Mouse (Mus musculus): Measurements from ENCODE around the gene Slc25a54.

Slc25a54 gene

DNA sequence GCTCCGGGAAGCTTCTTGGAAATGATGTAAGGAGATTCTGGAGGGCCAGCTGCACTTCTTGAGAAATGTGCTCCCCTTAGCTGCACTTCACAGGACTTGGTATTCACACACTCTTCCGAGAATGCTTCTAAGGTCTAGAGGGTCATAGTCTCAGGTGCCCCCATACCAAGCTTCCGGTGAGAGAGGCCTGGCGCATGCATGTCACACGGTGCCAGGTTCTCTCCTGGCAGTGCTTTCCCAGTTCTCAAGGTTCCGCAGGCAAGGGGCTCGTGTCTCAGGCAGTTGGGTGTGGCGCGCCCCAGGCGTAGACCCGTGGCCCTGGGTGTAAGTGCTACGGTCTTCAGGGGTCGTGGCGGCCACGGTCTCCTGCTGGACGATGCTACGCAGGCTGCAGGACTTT lies at the start of gene Slc25a54:
Slc25a54 (plus strand) TSS at position 301 of the 400 bp plus-strand sequence.
- in situ Hi-C loops (cut with MboI), result no loop called here

DNA sequence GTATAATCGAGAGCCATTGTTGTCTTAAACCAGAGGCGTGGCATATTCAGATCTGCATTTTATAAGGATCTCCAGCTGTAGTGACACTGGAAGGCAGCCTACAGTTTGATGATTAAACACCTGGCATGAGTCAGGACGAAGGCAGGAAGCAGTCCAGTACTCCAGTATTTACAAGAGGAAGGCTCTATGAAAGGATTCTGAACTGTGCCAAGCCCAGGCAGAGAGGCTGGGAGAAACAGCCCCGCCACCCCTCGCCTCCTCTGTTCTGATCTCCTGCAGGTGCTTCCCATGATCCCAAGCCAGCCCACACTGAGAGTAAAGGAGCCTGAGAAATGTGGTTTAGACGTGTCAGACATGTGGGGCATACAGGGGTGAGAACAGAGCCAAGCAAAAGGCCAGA lies 49.5 kb upstream of the Slc25a54 start:
- in situ Hi-C loops (cut with MboI), result no loop called here

DNA sequence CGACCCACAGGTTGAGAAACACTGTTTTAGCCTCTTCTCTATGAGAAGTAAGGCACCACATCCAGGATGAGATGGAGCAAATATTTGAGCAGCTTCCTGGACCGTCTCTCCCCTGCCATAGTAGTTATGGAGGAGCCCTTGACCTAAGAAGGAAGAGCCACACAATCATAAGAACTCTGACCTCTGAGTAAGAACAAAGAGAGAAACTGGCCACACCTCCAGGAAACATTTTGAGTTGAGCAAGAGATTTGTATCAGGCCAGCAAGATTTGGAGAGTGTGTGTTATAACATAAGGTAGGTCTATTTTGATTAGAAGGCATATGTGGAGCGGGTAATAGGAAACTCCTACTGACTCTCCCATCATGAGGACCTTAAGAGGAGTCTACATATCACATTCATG lies 48.6 kb upstream of the Slc25a54 start:
- in situ Hi-C loops (cut with MboI), result no loop called here

DNA sequence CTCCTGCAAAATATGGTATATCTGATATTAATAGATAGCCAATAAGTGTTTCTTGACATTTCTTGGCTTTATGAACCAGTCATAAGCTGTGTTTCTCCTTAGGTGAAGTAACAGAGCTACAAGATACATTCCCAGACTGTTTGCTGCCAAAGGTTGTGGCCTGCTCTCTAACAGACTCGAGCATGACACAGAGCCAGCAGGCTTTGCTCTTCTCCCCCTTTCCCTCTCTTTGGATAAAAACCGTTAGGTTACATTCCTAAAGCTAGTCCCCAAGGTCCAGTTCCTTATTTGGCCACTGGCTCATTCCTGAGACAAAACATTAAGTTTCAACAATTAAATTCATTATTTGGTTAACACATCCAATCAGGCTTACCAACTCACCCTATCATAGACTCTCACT lies 48.0 kb upstream of the Slc25a54 start:
- in situ Hi-C loops (cut with MboI), result no loop called here

DNA sequence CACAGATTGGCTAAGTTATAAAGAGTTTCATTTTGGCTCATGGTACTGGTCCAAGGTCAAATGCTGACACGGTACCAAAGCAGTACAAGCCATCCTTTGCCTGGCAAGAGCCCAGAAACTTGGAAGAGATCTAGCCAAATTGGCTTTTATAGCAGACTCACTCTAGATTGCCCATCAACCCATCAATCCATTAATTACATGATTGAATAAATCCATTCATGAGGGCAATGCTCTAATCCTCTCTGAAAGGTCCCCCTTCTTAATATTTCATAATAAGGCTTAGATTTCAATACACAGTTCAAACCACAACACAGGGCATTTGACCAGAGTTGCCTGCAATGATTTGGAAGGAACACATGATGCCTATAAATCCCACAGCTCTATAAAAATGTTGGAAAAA lies 45.9 kb upstream of the Slc25a54 start:
- in situ Hi-C loops (cut with MboI), result no loop called here

DNA sequence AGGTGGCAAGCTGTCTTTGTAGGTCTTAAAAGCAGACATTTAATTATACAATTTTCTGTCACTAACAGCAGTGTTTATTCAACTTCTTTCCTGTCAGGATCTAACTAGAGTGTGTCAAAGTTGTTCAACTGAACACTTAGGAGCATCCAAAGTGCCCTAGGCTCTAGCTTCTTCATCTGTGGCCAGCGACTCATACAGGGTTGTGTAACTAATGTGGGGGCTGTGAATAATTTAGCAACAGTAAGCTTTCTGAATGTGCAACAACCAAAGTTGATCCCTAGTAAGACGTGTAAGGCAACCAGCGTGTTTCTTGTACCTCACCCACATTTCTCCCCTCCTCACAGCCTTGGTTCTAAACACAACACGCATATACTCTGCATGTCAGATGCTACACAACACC lies 39.4 kb upstream of the Slc25a54 start:
- in situ Hi-C loops (cut with MboI), result no loop called here

DNA sequence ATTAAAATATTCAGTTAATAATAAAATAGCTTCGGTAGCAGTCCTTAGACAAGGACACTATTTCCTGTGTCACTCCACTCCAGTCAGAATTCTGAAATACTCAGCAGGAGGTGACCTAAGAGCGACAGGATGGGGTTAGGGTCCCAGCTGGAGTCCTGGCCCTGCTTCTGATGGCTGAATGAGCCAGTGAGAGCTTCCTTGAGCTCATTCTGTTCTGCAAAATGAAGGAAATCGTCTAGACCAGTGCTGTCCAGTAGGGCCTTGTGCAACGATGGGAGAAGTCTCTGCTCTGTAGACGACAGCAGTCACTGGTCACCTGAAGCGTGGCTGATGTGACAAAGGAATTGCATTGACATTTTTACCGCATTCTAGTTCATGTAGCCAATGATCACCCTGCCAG lies 36.9 kb upstream of the Slc25a54 start:
- in situ Hi-C loops (cut with MboI), result no loop called here

DNA sequence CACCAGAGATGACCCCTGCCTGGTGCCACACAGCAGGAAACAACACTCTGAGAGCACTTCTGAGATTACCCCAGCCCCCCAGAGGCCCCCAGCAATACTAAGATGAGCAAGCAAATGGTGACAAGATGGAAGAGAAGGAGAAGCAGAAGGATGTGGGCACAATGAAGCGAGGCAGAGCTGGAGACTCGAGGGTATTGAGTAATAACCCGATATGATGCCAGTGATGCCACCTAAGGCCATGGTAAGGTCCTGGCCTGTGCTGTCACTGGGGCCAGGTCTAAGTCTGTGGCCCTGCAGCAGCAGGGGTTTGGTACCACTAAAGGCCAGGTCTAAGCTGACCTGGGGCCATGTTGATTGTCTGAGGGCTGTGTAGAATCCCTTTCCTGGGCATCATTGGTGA lies 33.8 kb upstream of the Slc25a54 start:
- in situ Hi-C loops (cut with MboI), result no loop called here

DNA sequence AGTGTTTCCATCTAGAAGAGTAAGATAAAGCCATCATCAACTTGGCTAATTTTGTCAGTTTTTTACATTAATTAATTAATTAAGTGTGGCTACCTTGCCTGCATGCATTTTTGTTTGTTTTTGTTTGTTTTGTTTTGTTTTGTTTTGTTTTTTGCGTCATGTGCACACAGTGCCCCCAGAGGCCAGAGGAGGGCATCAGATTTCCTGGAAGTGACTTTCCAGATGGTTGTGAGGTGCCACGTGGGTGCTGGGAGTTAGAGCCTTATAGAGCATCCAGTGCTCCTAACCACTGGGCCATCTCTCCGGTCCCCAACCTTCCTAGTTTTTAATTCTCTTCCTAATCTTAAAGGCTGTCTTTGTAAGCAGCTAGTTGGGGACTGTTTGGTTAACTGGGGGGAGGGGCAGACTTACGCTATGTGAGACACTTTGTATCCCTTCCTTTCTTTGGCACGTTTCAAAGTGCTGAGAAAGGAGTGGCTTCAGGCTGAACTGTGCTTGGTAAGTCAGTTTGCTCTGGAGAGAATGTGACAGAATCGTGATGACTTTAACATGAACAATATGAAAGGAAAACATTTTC lies 32.5 kb upstream of the Slc25a54 start:
- in situ Hi-C loops (cut with MboI), result no loop called here

DNA sequence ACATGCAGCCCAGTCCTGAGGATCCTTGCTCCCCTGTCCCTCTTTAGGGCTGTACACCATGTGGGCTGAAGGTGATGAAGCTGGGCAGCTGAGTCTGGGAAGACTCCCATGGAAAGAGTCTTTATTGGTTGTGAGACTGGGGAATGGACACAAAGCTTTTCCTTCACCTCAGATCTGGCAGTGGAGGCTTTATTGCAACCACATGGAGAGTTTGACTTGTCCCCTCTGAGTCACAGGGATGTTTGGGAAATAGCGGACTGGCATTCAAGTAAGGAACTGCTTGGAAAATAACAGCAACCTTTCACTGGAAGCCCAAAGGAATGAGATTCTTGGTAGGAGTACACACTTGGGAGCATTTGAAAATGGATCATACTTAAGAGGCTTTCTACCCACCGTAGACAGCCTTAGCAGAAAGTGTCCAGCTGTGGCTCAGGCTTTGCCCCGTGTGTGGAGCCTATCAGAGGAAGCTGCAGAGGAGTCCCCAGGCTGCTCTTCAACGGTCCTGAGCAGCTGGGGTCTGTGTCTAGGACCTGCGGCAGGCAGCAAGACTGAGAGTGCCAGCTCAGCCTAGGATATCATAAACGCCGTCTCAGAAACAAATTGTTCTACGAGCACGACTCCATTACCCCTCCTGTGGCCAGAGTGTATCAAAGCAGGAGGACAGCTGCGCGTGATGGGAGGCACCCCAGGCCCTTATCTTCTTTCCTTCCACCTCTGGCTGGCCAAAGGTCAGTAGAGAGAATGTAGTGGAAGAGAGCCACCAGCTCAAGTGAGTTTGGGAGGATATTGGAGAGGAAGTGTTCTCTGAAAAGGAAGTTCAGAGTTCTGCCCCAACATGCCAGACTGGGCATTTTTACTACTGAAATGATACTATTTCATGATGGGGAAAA lies 29.0 kb upstream of the Slc25a54 start:
- in situ Hi-C loops (cut with MboI), result no loop called here

DNA sequence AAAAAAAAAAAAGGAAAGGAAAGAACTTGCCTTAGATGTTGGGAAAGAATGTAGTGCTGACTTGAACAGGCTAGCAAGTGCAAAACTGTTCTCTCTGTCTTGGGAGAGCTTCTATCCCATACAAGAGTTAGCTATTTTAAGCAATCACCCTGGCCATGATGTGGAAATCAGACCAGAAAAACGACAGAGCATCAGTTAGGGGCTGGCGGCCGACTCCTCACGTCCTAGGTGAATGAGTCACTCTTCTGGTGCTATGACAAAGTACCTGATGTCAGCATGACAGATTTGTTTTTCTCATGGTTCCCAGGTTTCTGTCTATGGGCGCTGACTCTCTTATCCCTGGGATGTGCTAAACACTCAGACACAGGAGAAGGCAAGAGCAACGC lies 28.3 kb upstream of the Slc25a54 start:
- in situ Hi-C loops (cut with MboI), result no loop called here

DNA sequence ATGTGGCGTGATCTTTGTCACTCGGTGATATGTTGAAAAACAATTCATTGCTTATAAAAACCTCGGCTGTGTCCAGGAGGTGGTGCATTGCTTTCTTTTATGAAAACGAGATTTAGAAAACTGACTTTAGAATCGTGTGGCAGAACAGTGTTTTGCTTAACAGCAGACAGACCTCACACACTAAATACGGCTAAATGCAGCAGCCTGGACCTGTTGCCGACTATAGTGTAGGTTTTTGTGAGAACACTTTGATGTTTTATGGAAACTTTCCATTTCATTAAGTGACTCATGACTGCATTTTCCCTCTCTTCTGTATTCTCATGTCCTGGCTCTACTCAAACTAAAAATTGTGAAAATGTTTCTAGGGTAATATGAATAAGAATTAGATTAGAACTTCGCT lies 20.4 kb upstream of the Slc25a54 start:
- in situ Hi-C loops (cut with MboI), result loop anchor here (5.0 kb wide), 1 partner anchor 38 kb away; no protein-coding TSS in a partner anchor

DNA sequence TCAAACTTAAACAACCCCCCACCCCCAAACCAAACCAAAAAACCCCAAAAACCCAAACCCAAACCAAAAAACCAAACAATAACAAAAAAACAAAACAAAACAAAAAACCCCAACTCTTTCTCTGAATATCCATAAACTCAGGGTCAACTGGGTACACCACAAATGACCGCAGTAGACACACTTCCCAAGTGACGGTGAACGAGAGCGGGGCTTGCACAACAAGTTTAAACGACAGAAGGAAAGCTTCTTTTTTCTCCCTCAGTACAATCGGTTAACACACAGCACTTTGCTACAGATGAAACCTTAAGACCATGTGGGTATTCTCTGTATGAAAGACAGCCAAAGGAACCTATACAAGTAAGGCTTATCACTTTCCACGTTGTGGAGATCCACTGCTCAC lies 17.9 kb upstream of the Slc25a54 start:
- in situ Hi-C loops (cut with MboI), result loop anchor here (5.0 kb wide), 1 partner anchor 40 kb away; no protein-coding TSS in a partner anchor

DNA sequence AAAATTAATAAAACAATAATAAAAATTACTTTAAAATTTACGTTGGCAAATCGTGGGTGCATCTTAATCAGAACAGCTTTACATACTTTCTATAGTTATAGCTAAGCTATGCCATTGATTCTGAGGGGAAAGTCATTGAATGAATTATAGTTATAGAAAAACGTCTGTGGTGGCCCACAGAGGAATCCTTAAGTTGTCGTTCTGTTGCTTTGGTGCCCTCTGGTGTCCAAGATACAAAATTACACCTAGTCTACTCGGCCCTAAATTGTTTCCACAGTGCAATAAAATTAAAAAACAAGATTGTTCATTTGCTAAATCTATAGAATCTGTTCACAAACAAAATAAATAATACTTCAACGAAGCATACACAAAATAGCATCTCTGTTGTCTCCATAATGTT lies 17.3 kb upstream of the Slc25a54 start:
- in situ Hi-C loops (cut with MboI), result loop anchor here (5.0 kb wide), 1 partner anchor 41 kb away; no protein-coding TSS in a partner anchor

DNA sequence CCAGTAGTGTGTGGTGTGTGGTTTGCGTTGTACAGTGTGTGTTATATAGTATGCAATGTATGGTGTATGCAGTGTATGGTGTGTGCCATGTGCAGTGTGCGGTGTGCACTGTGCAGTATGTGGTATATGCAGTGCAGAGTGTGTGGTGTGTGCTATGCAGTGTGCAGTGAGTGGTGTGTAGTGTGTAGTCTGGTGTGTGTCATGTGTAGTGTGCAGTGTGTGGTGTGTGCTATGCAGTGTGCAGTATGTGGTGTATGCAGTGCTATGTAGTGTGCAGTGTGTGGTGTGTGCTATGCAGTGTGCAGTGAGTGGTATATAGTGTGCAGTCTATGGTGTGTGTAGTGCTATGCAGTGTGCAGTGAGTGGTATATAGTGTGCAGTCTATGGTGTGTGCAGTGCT lies 4.1 kb downstream of the Slc25a54 start:
- in situ Hi-C loops (cut with MboI), result no loop called here

DNA sequence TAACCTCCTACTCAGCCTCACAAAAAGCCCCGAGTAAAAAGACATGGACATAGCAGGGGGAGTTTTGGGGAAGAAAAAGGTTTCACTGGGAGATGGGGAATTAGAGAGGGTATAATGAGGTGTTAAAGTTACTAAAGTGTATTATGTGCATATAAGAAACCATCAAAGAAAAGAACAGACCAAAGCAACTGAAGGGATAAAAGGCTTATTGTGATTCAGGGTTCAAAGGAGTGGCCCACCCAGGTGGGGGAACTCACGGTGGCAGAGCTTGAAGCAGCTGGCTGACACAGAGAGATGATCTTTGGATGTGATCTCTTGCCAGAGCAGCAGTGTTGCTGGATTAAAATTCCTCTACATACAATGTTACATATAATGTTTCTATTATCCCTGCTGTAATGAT lies 8.2 kb downstream of the Slc25a54 start:
- in situ Hi-C loops (cut with MboI), result no loop called here

DNA sequence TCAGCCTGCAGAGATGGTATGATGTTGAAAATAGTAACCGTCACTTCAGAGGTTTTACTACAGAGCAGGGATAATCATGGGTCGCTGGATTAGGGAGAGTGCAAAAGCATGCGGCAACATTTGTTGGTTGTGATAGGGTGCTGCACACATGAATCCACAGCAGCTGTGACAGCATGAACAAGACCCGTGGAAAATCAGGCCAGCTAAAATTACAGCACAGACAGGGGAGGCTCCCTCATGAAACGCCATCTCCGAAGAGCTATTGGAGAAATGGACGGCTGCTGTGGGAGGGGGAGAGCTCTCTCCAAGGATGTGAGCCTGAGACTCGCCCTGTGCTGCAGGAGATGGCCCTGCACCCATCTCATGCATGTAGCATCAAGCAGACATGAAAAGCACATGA lies 24.4 kb downstream of the Slc25a54 start:
- in situ Hi-C loops (cut with MboI), result no loop called here

DNA sequence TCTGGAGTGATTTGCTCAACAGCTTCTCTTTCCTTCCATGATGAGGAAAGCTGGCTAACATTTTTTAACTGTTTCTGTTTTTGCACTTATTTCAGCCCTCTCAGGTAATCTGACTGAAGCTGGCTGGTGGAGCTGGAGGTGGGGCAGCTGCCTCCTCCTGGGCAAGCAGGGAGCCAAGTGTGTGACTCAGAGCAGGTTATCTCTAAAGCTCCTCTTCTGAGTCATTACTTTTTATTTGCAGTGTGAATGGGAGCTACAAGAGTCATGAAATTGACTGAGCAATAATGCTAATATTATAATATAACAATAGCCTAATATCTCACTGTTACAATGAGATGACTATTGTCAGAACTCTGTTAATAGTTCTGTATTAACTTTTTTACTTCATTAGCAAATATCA lies 36.9 kb downstream of the Slc25a54 start:
- in situ Hi-C loops (cut with MboI), result no loop called here

DNA sequence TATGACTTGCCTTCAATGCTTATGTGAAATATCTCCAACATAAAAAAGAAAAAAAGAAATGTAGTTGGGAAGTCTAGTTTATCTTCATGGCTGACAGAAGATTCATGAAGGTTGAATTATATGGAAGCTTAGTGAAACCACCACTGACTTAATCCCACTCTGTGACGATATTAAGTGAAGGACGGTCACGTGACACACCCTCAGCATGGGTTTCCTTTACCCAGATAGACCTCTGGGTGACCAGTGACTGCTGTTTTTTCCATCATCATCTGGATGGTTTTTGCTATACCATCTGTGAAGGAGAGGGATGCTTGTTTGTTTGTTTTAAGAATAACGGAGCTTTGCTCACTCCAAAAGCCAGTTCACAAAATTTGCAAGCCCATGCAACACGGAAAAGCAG lies 39.3 kb downstream of the Slc25a54 start:
- in situ Hi-C loops (cut with MboI), result no loop called here

DNA sequence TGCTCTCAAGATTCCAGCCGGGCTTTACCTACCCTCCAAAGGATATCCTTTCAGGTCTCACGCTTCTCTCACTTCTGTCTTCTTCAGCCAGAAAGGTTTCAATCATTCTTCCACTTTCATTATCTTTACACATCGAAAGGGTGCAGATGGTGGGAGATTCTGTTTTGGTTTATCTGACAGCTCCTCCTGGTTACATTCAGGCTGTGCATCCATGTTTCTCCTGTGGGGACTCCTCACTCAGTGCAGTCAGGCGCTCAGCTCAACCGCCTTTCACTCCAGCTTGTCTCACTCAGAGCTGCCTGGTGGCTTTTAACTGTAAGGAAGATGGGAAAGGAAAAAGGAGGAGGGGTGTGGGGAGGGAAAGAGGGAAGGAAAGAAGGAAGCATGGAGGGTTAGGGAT lies 39.7 kb downstream of the Slc25a54 start:
- in situ Hi-C loops (cut with MboI), result no loop called here

DNA sequence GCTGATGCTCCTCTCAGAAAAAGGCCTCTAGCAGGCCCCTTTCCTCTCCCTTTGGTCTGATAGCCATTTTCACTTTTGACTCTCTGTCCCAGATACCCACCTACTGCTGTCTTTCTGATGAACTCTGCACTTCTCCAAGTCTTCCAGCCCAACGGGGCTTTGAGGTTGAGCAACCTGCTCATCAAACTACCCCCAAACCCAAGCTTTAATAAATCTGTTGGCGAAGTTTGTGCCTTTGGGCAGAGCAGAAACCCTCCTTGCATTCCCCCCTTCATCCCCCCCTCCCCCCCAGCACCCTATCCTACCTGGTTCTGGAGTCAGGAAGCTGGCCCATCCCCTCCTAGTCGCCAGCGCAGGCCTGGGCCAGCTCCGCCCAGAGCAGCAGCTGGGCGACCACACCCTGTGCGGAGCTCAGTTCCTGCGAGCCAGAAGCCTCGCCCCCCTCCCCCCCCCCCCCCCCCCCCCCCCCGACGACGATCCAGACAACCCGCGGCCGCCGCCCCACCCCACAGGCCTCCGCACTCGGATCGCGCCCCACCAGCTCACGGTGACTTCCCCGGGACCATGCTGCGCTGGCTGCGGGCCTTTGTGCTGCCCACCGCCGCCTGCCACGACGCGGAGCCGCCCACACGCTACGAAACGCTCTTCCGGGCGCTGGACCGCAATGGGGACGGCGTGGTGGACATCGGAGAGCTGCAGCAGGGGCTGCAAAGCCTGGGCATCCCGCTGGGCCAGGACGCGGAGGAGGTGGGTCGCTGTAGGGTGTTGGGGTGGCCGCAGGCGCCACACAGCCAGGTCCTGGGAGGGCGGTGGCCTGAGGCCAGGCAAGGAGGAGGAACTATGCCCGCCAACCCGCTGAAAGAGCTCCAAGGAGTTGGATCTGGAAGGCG lies 42.6 kb downstream of the Slc25a54 start, which contains the start of gene Slc25a24:
Slc25a24 (plus strand) TSS at position 509 of the 890 bp plus-strand sequence.
- in situ Hi-C loops (cut with MboI), result no loop called here

DNA sequence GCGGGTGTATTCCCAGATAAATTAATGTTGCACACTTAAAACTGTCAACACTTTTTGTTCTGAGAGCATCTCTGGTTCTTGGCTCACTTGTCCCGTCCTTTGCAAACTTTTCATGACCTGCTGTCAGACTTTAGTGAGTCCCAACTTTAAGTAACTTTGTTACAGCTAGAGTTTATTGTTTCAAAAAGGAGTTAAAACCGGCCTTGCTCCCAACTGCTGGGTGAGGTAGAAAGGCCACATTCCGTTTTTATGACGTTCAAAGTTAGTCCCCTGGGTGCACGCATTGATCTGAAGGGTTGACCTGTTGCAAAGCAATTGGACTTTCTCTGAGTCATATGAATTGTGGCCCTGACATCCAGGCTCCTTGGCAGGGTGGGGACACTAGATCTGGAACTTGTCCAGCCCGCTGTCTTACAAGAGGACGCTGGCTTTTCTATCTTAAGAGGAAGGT lies 43.3 kb downstream of the Slc25a54 start:
- in situ Hi-C loops (cut with MboI), result no loop called here

All from mature B cell (primary cell).